Mouse (Mus musculus) splenic B cell, adult 2 months (primary cell): ENCODE measurements around the gene Gsdma2.

ENCODE experiments used
- DNase-seq: peaks from one replicate; pipeline ENCODE4 v3.0.0-alpha.2; 2011; ENCODE audit warnings: low read depth, low spot score
- H3K27me3 ChIP-seq: 2 replicates; pipeline ENCODE4 v1.6.1; 2012; ENCODE audit warnings: mild to moderate bottlenecking, low read length, moderate library complexity, mixed read lengths; ENCODE audit not compliant: control insufficient read depth, poor library complexity, insufficient read depth, severe bottlenecking
- H3K36me3 ChIP-seq: 2 replicates; pipeline ENCODE4 v1.6.1; 2012; ENCODE audit warnings: mild to moderate bottlenecking, low read length, moderate library complexity, mixed read lengths; ENCODE audit not compliant: control insufficient read depth, poor library complexity, insufficient read depth, severe bottlenecking

The Gsdma2 gene

DNA sequence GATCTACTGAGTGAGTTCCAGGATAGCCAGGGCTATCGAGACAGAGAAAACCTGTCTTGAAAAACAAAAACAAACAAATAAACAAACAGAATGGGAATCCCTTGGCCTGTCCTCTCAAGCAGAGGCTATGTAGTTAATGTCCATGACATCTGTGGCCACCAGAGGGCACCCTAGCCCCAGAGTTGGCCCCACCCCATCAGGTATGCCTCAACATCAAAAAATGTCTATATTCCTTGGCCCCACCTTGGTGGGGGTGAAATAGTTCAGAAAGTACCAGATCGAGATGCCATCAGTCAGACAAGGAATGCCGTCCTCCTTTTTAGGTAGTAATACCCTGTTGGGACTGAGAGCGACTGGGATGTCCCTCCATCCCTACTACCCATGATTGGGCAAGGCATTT, 53.4 kb downstream of the Gsdma2 start:
- DNase-seq, result peak; percentile 86
- no peaks in the 10 kb centered on the region for H3K27me3 ChIP-seq
- H3K36me3 ChIP-seq, result no peaks in the 10 kb centered on the region

DNA sequence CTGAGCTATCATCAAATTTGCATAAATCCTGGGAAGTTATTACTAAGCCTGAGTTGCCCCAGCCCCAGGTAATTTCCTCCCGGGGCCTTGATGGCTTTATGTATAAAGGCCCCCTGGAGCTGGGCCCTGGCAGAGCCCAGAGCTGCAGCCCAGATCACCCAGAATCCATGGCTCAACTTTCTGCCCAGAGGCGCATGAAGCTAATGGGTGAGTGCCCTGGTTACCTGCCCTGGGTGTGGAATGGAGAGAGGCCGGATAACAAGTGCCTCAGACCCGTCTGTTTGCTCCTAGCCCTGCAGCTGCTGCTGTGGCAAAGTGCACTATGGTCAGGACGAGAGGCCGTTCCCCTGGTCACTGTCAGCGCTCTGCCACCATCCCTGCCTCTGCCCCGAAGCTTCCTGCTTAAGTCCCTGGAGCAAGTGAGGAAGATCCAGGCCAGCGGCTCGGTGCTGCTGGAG, 54.7 kb downstream of the Gsdma2 start, which contains the start of gene Csf3:
Gene Csf3 (plus strand): TSS at position 51 of the 458 bp plus-strand sequence.
- Histone ChIP-seq H3K27me3 (no peaks in the 10 kb centered on the region), H3K36me3 (no peaks in the 10 kb centered on the region)
- DNase-seq, result no peak

DNA sequence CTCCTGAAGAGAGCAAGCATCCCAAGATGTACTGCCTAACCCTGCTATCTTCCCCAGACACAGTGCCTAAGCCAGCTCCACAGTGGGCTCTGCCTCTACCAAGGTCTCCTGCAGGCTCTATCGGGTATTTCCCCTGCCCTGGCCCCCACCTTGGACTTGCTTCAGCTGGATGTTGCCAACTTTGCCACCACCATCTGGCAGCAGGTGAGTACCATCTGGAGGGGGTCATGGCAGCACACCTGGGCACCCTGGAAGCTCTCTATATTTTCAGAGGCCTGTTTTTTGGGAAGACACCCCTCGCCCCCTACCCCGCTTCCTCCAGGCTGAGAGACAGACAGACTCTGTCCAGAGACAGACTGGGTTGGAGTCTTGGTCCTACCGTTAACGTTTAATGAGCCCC, 55.8 kb downstream of the Gsdma2 start:
- no peaks in the 10 kb centered on the region for H3K27me3 ChIP-seq
- DNase-seq, result no peak
- no peaks in the 10 kb centered on the region for H3K36me3 ChIP-seq

DNA sequence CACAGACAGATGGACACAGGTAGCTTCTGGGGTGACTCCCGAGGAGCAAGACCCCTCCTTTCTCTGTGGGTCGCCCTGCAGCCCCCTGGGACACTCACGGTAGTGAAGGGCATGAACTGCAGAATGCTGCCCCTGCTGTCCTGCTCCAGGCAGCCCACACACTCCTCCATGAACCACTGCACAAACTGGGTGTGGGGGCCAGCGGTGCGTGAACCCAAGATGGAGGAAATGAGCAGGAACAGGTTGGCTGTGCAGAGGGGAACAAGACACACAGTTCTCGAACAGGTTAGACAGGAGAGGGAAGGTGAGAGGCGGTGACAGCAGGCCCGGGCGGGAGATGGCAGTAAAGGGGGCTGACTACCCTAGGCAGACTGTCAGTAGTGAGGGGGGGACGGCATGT, 58.5 kb downstream of the Gsdma2 start:
- Histone ChIP-seq H3K36me3 (no peaks in the 10 kb centered on the region; the same call in 1 of the 2 replicates), H3K27me3 (no peaks in the 10 kb centered on the region)
- peak; percentile 46 for DNase-seq
